Mouse (Mus musculus): ENCODE measurements around the gene Ormdl3. TPM values are rescaled to one million over a fixed set of nuclear protein-coding genes. Genes with fewer than 3 reads are reported as not detected.

Gene Ormdl3
- polyA plus RNA-seq, 1 experiment: 20.0 TPM

- Histone ChIP-seq H3K4me3 (ENCODE audit: low read depth, low read length) (no peak overlapping the region), H3K27ac (ENCODE audit: insufficient read depth, low read length) (peak overlapping the region; percentile 59), H3K9ac (ENCODE audit: low read depth, poor library complexity, severe bottlenecking) (no peak overlapping the region; the same call in 1 of the 2 replicates), H3K9me3 (replicated peaks; ENCODE audit: control insufficient read depth, insufficient read depth, low read length, poor library complexity, severe bottlenecking) (no peaks in the 10 kb centered on the region), H3K4me1 (ENCODE audit: control insufficient read depth, insufficient read depth, low read length) (peaks cover 8% of the 10 kb centered on the region), H3K27me3 (ENCODE audit: control insufficient read depth, insufficient read depth, low read length, poor library complexity, severe bottlenecking) (no peaks in the 10 kb centered on the region), H3K36me3 (ENCODE audit: control insufficient read depth, insufficient read depth, low read length, poor library complexity, severe bottlenecking) (peaks cover 9% of the 10 kb centered on the region)
- no peak for TF ChIP-seq EP300 (IDR thresholded peaks at IDR 0.05; ENCODE audit: insufficient read depth, low read depth, low read length)
- no peak for TF ChIP-seq POLR2A (IDR thresholded peaks at IDR 0.05; ENCODE audit: insufficient read depth, low read length)
- TF ChIP-seq CTCF (IDR thresholded peaks at IDR 0.05; ENCODE audit: low read depth, low read length): no peak
These were observed 5.7 kb downstream of the Ormdl3 start for GRCm38 (mm10) chr11:98581286-98582029.

GRCm38 (mm10) chr11:98580301-98581121 is 6.7 kb downstream of the Ormdl3 start:
- no peak for TF ChIP-seq POLR2A (IDR thresholded peaks at IDR 0.05; ENCODE audit: insufficient read depth, low read length)
- no peak for TF ChIP-seq EP300 (IDR thresholded peaks at IDR 0.05; ENCODE audit: insufficient read depth, low read depth, low read length)
- no peak for TF ChIP-seq CTCF (IDR thresholded peaks at IDR 0.05; ENCODE audit: low read depth, low read length)
- no peak overlapping the region for H3K9ac ChIP-seq (ENCODE audit: low read depth, poor library complexity, severe bottlenecking)

DNA sequence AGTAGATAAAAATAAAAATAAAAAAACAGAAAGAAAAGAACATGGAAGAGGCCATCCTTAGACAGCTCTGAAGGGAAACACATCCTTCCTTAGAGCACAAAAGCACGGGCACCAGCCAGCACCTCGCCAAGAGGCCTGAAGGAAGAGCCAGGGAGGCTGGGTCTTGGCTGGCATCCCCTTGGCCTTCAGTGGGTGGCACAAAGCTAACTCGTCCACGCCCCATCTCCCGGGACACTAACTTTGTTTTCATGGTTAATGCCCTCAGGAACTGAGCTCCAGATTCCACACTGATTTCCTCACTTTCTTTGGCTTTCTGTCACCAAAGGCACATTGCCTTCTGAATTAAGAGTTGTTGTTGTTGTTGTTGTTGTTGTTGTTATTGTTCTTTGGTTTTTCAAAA is 9.4 kb downstream of the Ormdl3 start:
- H3K4me1 ChIP-seq (ENCODE audit: control insufficient read depth, insufficient read depth, low read length): peaks cover 8% of the 10 kb centered on the region
- H3K9me3 ChIP-seq (replicated peaks; ENCODE audit: control insufficient read depth, insufficient read depth, low read length, poor library complexity, severe bottlenecking): no peaks in the 10 kb centered on the region
- TF ChIP-seq POLR2A (IDR thresholded peaks at IDR 0.05; ENCODE audit: insufficient read depth, low read length) (no peak), EP300 (IDR thresholded peaks at IDR 0.05; ENCODE audit: insufficient read depth, low read depth, low read length) (no peak), CTCF (IDR thresholded peaks at IDR 0.05; ENCODE audit: low read depth, low read length) (no peak)
- H3K9ac ChIP-seq (ENCODE audit: low read depth, poor library complexity, severe bottlenecking): no peak overlapping the region
- no peaks in the 10 kb centered on the region for H3K27me3 ChIP-seq (ENCODE audit: control insufficient read depth, insufficient read depth, low read length, poor library complexity, severe bottlenecking)
- no peak overlapping the region for H3K27ac ChIP-seq (ENCODE audit: insufficient read depth, low read length)
- no peak overlapping the region for H3K4me3 ChIP-seq (ENCODE audit: low read depth, low read length)
- peaks cover 4% of the 10 kb centered on the region for H3K36me3 ChIP-seq (ENCODE audit: control insufficient read depth, insufficient read depth, low read length, poor library complexity, severe bottlenecking)

More at GRCm38 (mm10) chr11:98580301-98581121, 6.7 kb downstream of the Ormdl3 start:
- peaks cover 9% of the 10 kb centered on the region for H3K36me3 ChIP-seq (ENCODE audit: control insufficient read depth, insufficient read depth, low read length, poor library complexity, severe bottlenecking)
- no peaks in the 10 kb centered on the region for H3K9me3 ChIP-seq (replicated peaks; ENCODE audit: control insufficient read depth, insufficient read depth, low read length, poor library complexity, severe bottlenecking)
- H3K27me3 ChIP-seq (ENCODE audit: control insufficient read depth, insufficient read depth, low read length, poor library complexity, severe bottlenecking): no peaks in the 10 kb centered on the region
- H3K27ac ChIP-seq (ENCODE audit: insufficient read depth, low read length): peak overlapping the region; percentile 59
- peaks cover 8% of the 10 kb centered on the region for H3K4me1 ChIP-seq (ENCODE audit: control insufficient read depth, insufficient read depth, low read length)
- no peak overlapping the region for H3K4me3 ChIP-seq (ENCODE audit: low read depth, low read length)

GRCm38 (mm10) chr11:98569461-98569860 is 17.7 kb downstream of the Ormdl3 start:
- Histone ChIP-seq H3K4me3 (ENCODE audit: low read depth, low read length) (no peak overlapping the region), H3K36me3 (ENCODE audit: control insufficient read depth, insufficient read depth, low read length, poor library complexity, severe bottlenecking) (no peaks in the 10 kb centered on the region), H3K9me3 (replicated peaks; ENCODE audit: control insufficient read depth, insufficient read depth, low read length, poor library complexity, severe bottlenecking) (no peaks in the 10 kb centered on the region), H3K27me3 (ENCODE audit: control insufficient read depth, insufficient read depth, low read length, poor library complexity, severe bottlenecking) (no peaks in the 10 kb centered on the region), H3K4me1 (ENCODE audit: control insufficient read depth, insufficient read depth, low read length) (no peaks in the 10 kb centered on the region), H3K27ac (ENCODE audit: insufficient read depth, low read length) (no peak overlapping the region), H3K9ac (ENCODE audit: low read depth, poor library complexity, severe bottlenecking) (no peak overlapping the region)
- TF ChIP-seq CTCF (IDR thresholded peaks at IDR 0.05; ENCODE audit: low read depth, low read length): no peak
- TF ChIP-seq POLR2A (IDR thresholded peaks at IDR 0.05; ENCODE audit: insufficient read depth, low read length): no peak
- TF ChIP-seq EP300 (IDR thresholded peaks at IDR 0.05; ENCODE audit: insufficient read depth, low read depth, low read length): no peak

- TF ChIP-seq EP300 (IDR thresholded peaks at IDR 0.05; ENCODE audit: insufficient read depth, low read depth, low read length): no peak
- peak; percentile 43 for TF ChIP-seq CTCF (IDR thresholded peaks at IDR 0.05; ENCODE audit: low read depth, low read length)
- TF ChIP-seq POLR2A (IDR thresholded peaks at IDR 0.05; ENCODE audit: insufficient read depth, low read length): no peak
- no peaks in the 10 kb centered on the region for H3K4me1 ChIP-seq (ENCODE audit: control insufficient read depth, insufficient read depth, low read length)
- H3K27me3 ChIP-seq (ENCODE audit: control insufficient read depth, insufficient read depth, low read length, poor library complexity, severe bottlenecking): no peaks in the 10 kb centered on the region
- H3K9ac ChIP-seq (ENCODE audit: low read depth, poor library complexity, severe bottlenecking): no peak overlapping the region
- no peaks in the 10 kb centered on the region for H3K36me3 ChIP-seq (ENCODE audit: control insufficient read depth, insufficient read depth, low read length, poor library complexity, severe bottlenecking)
- no peak overlapping the region for H3K27ac ChIP-seq (ENCODE audit: insufficient read depth, low read length)
- H3K4me3 ChIP-seq (ENCODE audit: low read depth, low read length): no peak overlapping the region
- no peaks in the 10 kb centered on the region for H3K9me3 ChIP-seq (replicated peaks; ENCODE audit: control insufficient read depth, insufficient read depth, low read length, poor library complexity, severe bottlenecking)
These were observed 18.8 kb downstream of the Ormdl3 start for GRCm38 (mm10) chr11:98568326-98568725.
